Mouse (Mus musculus): ENCODE measurements at regions not wholly inside any gene's neighbourhood (a gene's known extent, or its start where the extent isn't known, plus 50 kb on each side); places are given as distances from the start of the nearest gene placed in this dataset.

- peak; percentile 39 to 74 for DNase-seq (ENCODE audit: low spot score in 2 of 2)
These were observed 271.7 kb downstream of the Slc30a10 start for GRCm38 (mm10) chr1:185726324-185726723.

DNA sequence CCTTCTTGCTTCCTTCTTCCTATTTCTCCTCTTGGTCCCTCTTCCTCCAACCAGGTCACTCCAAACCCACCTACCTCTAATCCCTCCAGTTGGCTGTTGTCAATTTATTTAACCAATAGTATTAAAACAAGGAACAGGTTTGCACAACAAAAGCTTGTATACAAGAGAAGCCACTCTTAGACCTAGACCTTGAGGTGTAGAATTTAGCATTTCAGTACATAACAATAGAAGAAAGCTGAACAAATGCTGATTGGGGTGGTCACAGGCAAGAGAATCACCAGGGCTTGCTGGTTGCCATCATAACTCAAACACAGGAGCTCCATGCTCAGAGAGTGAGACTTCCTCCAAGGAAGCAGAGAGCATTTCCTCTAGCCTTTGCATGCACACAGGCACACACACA is 272.2 kb downstream of the Slc30a10 start:
- no peak for DNase-seq (ENCODE audit: low spot score in 2 of 2)

- DNase-seq (ENCODE audit: low spot score in 2 of 2): no peak
These were observed 273.1 kb downstream of the Slc30a10 start for GRCm38 (mm10) chr1:185727749-185728148.

DNA sequence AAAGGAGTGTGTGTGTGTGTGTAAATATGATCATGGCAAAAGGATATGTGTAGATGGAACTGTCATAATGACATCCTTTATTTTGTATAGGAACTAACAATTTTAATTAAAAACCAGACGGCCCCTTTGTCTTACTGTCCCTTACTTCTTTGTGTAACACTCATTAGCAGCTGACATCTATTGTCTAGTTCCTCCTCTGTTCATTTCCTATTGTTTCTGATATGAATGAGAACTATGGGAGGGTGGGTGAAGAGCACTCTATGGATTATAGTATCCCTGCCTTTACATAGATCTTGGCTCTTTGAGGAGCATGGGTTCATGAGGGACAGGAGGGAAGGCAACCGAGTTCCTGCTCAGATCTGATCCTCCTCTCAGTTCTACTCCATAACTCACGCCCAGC is 273.8 kb downstream of the Slc30a10 start:
- no peak for DNase-seq (ENCODE audit: low spot score in 2 of 2)

DNA sequence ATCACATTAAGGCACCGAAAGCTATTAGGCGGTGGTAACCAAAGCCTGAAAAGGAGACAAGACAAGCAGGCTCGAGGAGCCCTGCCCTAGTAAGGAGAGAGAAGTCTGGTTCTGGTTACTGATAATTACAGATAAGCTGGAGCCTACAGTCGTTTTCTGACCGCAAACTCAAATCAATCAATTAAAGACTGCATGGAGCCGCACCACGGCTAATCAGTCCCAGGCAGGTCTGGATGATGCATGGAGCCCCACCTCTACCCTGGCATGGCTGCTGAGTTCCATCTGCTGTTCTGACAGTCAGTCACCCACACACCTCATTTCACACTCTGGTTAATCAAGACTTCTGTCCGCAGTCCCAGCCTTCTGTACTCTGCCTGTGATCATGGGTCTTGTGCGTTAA is 276.4 kb downstream of the Slc30a10 start:
- DNase-seq (ENCODE audit: low spot score in 2 of 2): no peak

GRCm38 (mm10) chr1:185736773-185737172 is 282.1 kb downstream of the Slc30a10 start:
- DNase-seq (ENCODE audit: low spot score in 2 of 2): no peak

GRCm38 (mm10) chr1:185741034-185741890 is 286.6 kb downstream of the Slc30a10 start:
- DNase-seq (ENCODE audit: low spot score in 2 of 2): peak; percentile 6 to 14

GRCm38 (mm10) chr1:185749251-185749650 is 294.6 kb downstream of the Slc30a10 start:
- DNase-seq (ENCODE audit: low spot score in 2 of 2): no peak

- no peak for DNase-seq (ENCODE audit: low spot score in 2 of 2)
These were observed 300.0 kb downstream of the Slc30a10 start for GRCm38 (mm10) chr1:185754486-185755290.

DNA sequence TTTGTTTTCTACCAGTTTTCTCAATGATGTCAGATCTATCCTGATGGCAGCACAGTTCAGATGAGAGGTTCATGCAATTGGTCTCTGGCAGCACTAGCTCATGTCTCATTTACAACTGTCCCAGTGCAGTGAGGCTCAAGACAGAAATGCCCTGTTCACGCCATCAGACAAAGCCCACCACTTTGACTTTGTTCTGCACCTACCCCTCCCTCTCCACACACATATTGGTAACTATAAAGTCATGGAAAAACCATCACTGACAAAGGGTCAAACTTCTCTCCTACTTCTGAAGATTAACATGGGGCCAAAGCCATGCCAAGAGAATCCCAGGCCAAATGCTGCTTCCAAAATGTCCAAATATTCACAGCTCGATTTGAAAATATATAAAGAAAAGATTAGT is 302.7 kb downstream of the Slc30a10 start:
- DNase-seq (ENCODE audit: low spot score in 2 of 2): no peak

- DNase-seq (ENCODE audit: low spot score in 2 of 2): no peak
These were observed 319.6 kb downstream of the Slc30a10 start for GRCm38 (mm10) chr1:185774202-185774601.

DNA sequence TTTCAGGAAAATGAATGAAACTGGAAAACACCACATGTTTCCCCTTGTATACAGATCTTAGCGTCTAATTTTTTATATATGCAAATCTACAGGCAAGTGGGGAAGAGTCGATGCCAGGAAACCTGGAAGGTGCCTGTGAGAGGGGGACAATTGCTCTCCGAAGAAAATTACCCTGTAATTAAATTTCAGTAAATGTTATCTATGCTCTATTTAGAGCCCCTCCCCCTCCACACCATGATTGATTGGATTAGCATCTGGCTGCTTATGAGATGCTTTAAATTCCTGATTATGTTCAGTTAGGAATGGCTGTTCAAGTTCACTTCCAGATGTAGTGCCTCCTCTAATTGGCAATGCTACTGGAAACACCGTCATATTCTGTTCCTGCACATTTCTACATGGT is 325.0 kb downstream of the Slc30a10 start:
- no peak for DNase-seq (ENCODE audit: low spot score in 2 of 2)

GRCm38 (mm10) chr1:185802156-185802555 is 315.0 kb downstream of the Lyplal1 start:
- no peak for DNase-seq (ENCODE audit: low spot score in 2 of 2)

DNA sequence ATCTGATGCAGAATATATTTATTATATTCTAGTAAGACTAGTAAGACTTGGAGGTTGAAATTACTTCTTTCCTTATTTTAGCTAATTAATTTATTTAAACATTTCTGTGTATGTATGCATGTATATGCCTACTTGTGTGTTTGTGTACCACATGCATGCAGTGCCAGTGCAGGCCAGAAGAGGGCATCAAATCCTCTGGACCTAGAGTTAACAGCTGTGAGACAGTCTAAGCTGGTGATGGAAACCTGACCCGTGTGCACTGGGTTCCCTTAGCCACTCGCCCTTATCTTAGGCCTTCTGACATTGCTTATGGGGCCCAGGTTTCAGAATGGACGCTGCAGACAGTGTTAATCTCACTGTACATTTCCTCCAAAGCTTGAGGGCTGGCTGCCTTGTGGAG is 302.2 kb downstream of the Lyplal1 start:
- no peak for DNase-seq (ENCODE audit: low spot score in 2 of 2)

GRCm38 (mm10) chr1:185819044-185819443 is 298.1 kb downstream of the Lyplal1 start:
- DNase-seq (ENCODE audit: low spot score in 2 of 2): no peak

- no peak for DNase-seq (ENCODE audit: low spot score in 2 of 2)
These were observed 294.9 kb downstream of the Lyplal1 start for GRCm38 (mm10) chr1:185822241-185822640.

- no peak for DNase-seq (ENCODE audit: low spot score in 2 of 2)
These were observed 293.9 kb downstream of the Lyplal1 start for GRCm38 (mm10) chr1:185823226-185823625.

- DNase-seq (ENCODE audit: low spot score in 2 of 2): no peak
These were observed 293.2 kb downstream of the Lyplal1 start for GRCm38 (mm10) chr1:185823956-185824355.

DNA sequence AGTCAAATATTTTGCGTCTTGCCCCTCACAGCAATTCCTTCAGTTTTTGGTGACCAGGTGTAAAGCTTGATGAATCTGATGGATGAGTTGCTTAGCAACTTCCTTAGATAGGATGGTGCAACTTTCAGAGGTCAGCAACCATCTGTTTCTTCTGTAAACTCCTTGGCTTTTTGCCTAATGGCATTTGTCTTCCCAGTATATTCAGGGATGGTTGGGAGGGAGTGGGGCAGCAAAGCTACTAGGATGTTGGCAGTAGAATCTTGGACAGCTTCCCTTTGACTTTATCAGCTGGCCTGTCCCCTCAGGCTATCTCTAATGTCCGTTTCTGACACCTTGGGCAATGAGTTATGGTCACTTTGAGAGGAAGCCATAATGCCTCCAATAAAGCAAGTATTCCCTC is 289.1 kb downstream of the Lyplal1 start:
- no peak for DNase-seq (ENCODE audit: low spot score in 2 of 2)

DNA sequence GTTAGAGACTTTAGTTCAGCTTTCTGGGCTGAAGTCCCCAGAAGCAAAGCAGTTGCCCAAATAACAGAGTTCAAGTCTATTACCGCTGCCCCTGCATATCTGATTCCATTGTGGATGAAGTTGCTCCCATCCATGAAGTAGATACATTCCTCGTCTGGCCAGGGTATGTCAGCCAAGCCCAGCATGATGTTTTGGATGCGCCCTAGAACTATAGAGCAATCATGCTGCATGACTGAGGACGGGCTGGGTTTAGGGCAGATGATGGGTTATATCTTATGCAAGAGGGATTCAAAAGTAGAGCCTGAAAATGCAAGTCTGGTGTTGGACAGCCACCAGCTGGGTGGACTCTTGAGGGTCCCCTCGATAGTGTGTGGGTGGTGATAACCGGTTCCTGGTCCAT is 288.6 kb downstream of the Lyplal1 start:
- no peak for DNase-seq (ENCODE audit: low spot score in 2 of 2)

DNA sequence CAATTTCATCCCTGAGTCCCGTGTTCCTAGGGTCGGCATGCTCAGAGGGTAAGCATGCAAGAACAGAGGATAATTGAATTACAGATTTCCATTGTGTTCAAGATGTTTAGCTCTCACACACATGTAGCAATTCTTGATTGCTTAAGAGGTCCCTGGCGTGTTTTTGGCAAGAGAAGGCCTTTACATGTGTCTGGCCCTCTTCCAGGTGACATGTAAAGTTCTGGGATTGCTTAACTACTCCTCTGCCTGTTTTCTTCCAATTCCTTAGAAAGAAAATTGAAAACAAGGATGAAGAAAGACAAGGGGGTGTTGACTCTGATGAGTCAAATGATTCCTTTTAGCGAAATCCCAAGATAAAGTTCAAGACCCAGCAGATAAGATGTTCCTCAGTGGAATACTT is 285.1 kb downstream of the Lyplal1 start:
- no peak for DNase-seq (ENCODE audit: low spot score in 2 of 2)

DNA sequence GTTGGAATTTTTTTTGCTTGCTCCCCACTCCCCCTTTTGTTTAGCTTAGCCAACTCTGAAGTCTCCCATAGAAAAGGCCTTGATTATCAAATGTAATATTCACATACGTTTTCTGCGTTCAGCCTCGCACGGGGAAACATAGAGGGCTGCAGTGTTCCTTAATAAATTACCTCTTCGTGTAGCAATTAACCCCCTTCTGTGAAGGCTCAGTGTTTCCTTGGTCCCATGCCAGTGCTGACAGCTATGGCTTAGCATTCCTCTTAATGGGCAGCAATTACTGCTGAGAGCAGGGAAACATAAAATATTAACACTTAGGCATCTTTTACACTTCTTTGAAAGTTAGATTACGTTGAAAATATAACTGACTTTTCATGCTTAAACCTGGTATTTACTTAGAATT is 282.9 kb downstream of the Lyplal1 start:
- DNase-seq (ENCODE audit: low spot score in 2 of 2): no peak
